Mouse (Mus musculus): ENCODE results near the gene Atp8b2.

- TF ChIP-seq MYC (IDR thresholded peaks at IDR 0.05; ENCODE audit: low read depth, low read length) (no peak), GABPA (IDR thresholded peaks at IDR 0.05; ENCODE audit: insufficient replicate concordance, low read depth, low read length) (no peak), MAFK (IDR thresholded peaks at IDR 0.05; ENCODE audit: insufficient replicate concordance, low read length) (no peak), POLR2A (IDR thresholded peaks at IDR 0.05; ENCODE audit: low read depth, low read length) (no peak), CTCF (conservative IDR thresholded peaks at IDR 0.05 in 1 of 2, IDR thresholded peaks at IDR 0.05 in 1 of 2; ENCODE audit: low read depth in 2 of 2, low read length in 2 of 2) (no peak), JUND (conservative IDR thresholded peaks at IDR 0.05; ENCODE audit: low read depth, low read length) (no peak), KAT2A (IDR thresholded peaks at IDR 0.05; ENCODE audit: insufficient replicate concordance, low read length) (no peak), E2F4 (IDR thresholded peaks at IDR 0.05; ENCODE audit: insufficient replicate concordance, low read depth, low read length) (no peak), POLR2AphosphoS2 (IDR thresholded peaks at IDR 0.05; ENCODE audit: low read depth, low read length) (no peak; the same call in 1 of the 2 replicates), NRF1 (IDR thresholded peaks at IDR 0.05; ENCODE audit: low read depth, low read length) (no peak)
Observed at GRCm38 (mm10) chr3:89999090-89999489, 35.8 kb upstream of the Atp8b2 start.

All from CH12.LX (cell line).